Mouse (Mus musculus): ENCODE measurements around the gene Lrrc15.

GRCm38 (mm10) chr16:30303411-30303810, 20.4 kb upstream of the Lrrc15 start:
- TF ChIP-seq POLR2A (IDR thresholded peaks at IDR 0.05; ENCODE audit: insufficient read depth, low read depth, low read length): no peak
- TF ChIP-seq CTCF (IDR thresholded peaks at IDR 0.05): no peak
